Mouse (Mus musculus): ENCODE measurements at regions not wholly inside any gene's neighbourhood (a gene's known extent, or its start where the extent isn't known, plus 50 kb on each side); places are given as distances from the start of the nearest gene placed in this dataset.
"Not testable (repeated sequence)": the region's sequence is repeated elsewhere in the genome, so short reads cannot be mapped to it uniquely, and the experiment has no call there.

DNA sequence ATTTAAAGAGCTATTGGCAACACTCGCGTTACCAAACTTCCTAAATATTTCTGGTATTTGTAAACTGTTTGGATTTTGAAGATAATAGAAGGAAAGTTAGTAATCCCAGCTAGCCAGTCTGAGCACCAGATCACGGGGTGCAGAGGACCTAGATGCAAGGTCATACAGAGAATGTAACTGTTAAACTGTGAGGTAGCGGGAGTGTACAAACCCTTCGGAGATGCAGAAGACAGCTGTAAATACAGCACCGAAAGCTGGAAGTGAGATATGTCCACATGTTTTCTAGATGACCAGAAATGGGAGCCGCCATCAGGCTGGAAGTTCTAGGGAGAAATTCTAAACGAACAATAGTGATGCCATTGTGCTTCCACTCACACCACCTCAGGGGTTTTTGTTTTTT, 80.5 kb downstream of the Elovl4 start:
- peaks cover 7% of the 10 kb centered on the region for H3K27me3 ChIP-seq (ENCODE audit: control insufficient read depth, insufficient read depth, insufficient read length)
- H3ac ChIP-seq (ENCODE audit: control insufficient read depth, insufficient read length), result no peak overlapping the region
- no peaks in the 10 kb centered on the region for H3K36me3 ChIP-seq (ENCODE audit: control insufficient read depth, insufficient read depth)
- H3K4me3 ChIP-seq, result no peak overlapping the region
- H3K79me2 ChIP-seq (ENCODE audit: control insufficient read depth, insufficient read depth), result no peaks in the 10 kb centered on the region
- no peak overlapping the region for H3K4me2 ChIP-seq (ENCODE audit: low read depth)
- TF ChIP-seq MAX (IDR thresholded peaks at IDR 0.05; ENCODE audit: low read depth) (no peak), USF1 (IDR thresholded peaks at IDR 0.05; ENCODE audit: low read depth) (no peak), TCF3 (IDR thresholded peaks at IDR 0.05; ENCODE audit: insufficient read length, low read depth) (no peak), MYOD1 (IDR thresholded peaks at IDR 0.05; ENCODE audit: control insufficient read depth in 1 of 3, insufficient read length in 2 of 3, low read depth in 2 of 3) (no peak), POLR2AphosphoS2 (IDR thresholded peaks at IDR 0.05; ENCODE audit: insufficient read length, low read depth) (no peak), TCF12 (IDR thresholded peaks at IDR 0.05; ENCODE audit: insufficient read depth, poor library complexity, severe bottlenecking) (no peak), REST (IDR thresholded peaks at IDR 0.05; ENCODE audit: insufficient read depth, insufficient read length) (no peak), MYOG (IDR thresholded peaks at IDR 0.05; ENCODE audit: control insufficient read depth in 1 of 3, insufficient read depth in 1 of 3, insufficient read length in 2 of 3, low read depth in 2 of 3) (no peak), CEBPB (IDR thresholded peaks at IDR 0.05; ENCODE audit: insufficient read depth, poor library complexity, severe bottlenecking) (no peak), POLR2A (IDR thresholded peaks at IDR 0.05; ENCODE audit: insufficient read length, low read depth) (no peak), E2F4 (IDR thresholded peaks at IDR 0.05; ENCODE audit: insufficient read depth) (no peak)

GRCm38 (mm10) chr9:83720982-83721381, 85.1 kb downstream of the Elovl4 start:
- no peaks in the 10 kb centered on the region for H3K36me3 ChIP-seq (ENCODE audit: control insufficient read depth, insufficient read depth)
- no peak for TF ChIP-seq USF1 (IDR thresholded peaks at IDR 0.05; ENCODE audit: low read depth)
- TF ChIP-seq TCF12 (IDR thresholded peaks at IDR 0.05; ENCODE audit: insufficient read depth, poor library complexity, severe bottlenecking), result no peak
- no peak for TF ChIP-seq MAX (IDR thresholded peaks at IDR 0.05; ENCODE audit: low read depth)
- no peak for TF ChIP-seq POLR2AphosphoS2 (IDR thresholded peaks at IDR 0.05; ENCODE audit: insufficient read length, low read depth)
- no peak for TF ChIP-seq REST (IDR thresholded peaks at IDR 0.05; ENCODE audit: insufficient read depth, insufficient read length)
- TF ChIP-seq MYOD1 (IDR thresholded peaks at IDR 0.05; ENCODE audit: control insufficient read depth in 1 of 3, insufficient read length in 2 of 3, low read depth in 2 of 3), result no peak
- no peak for TF ChIP-seq POLR2A (IDR thresholded peaks at IDR 0.05; ENCODE audit: insufficient read length, low read depth)
- no peak for TF ChIP-seq TCF3 (IDR thresholded peaks at IDR 0.05; ENCODE audit: insufficient read length, low read depth)
- TF ChIP-seq E2F4 (IDR thresholded peaks at IDR 0.05; ENCODE audit: insufficient read depth), result no peak
- TF ChIP-seq CEBPB (IDR thresholded peaks at IDR 0.05; ENCODE audit: insufficient read depth, poor library complexity, severe bottlenecking), result no peak
- no peak for TF ChIP-seq SRF (IDR thresholded peaks at IDR 0.05; ENCODE audit: control insufficient read depth, insufficient read length, low read depth)
- TF ChIP-seq MYOG (IDR thresholded peaks at IDR 0.05; ENCODE audit: control insufficient read depth in 1 of 3, insufficient read depth in 1 of 3, insufficient read length in 2 of 3, low read depth in 2 of 3), result no peak
- H3ac ChIP-seq (ENCODE audit: control insufficient read depth, insufficient read length), result no peak overlapping the region
- no peak overlapping the region for H3K4me2 ChIP-seq (ENCODE audit: low read depth)
- H3K4me3 ChIP-seq, result no peak overlapping the region
- peaks cover 7% of the 10 kb centered on the region for H3K27me3 ChIP-seq (ENCODE audit: control insufficient read depth, insufficient read depth, insufficient read length)
- no peaks in the 10 kb centered on the region for H3K79me2 ChIP-seq (ENCODE audit: control insufficient read depth, insufficient read depth)

GRCm38 (mm10) chr9:83719811-83720210, 86.3 kb downstream of the Elovl4 start:
- Histone ChIP-seq H3K79me2 (ENCODE audit: control insufficient read depth, insufficient read depth) (no peaks in the 10 kb centered on the region), H3ac (ENCODE audit: control insufficient read depth, insufficient read length) (no peak overlapping the region), H3K36me3 (ENCODE audit: control insufficient read depth, insufficient read depth) (no peaks in the 10 kb centered on the region), H3K4me2 (ENCODE audit: low read depth) (no peak overlapping the region), H3K27me3 (ENCODE audit: control insufficient read depth, insufficient read depth, insufficient read length) (peaks cover 7% of the 10 kb centered on the region), H3K4me3 (no peak overlapping the region)
- TF ChIP-seq TCF12 (IDR thresholded peaks at IDR 0.05; ENCODE audit: insufficient read depth, poor library complexity, severe bottlenecking) (no peak), POLR2AphosphoS2 (IDR thresholded peaks at IDR 0.05; ENCODE audit: insufficient read length, low read depth) (no peak), E2F4 (IDR thresholded peaks at IDR 0.05; ENCODE audit: insufficient read depth) (no peak), REST (IDR thresholded peaks at IDR 0.05; ENCODE audit: insufficient read depth, insufficient read length) (no peak), CEBPB (IDR thresholded peaks at IDR 0.05; ENCODE audit: insufficient read depth, poor library complexity, severe bottlenecking) (no peak), TCF3 (IDR thresholded peaks at IDR 0.05; ENCODE audit: insufficient read length, low read depth) (no peak), MAX (IDR thresholded peaks at IDR 0.05; ENCODE audit: low read depth) (no peak), MYOD1 (IDR thresholded peaks at IDR 0.05; ENCODE audit: control insufficient read depth in 1 of 3, insufficient read length in 2 of 3, low read depth in 2 of 3) (no peak)

DNA sequence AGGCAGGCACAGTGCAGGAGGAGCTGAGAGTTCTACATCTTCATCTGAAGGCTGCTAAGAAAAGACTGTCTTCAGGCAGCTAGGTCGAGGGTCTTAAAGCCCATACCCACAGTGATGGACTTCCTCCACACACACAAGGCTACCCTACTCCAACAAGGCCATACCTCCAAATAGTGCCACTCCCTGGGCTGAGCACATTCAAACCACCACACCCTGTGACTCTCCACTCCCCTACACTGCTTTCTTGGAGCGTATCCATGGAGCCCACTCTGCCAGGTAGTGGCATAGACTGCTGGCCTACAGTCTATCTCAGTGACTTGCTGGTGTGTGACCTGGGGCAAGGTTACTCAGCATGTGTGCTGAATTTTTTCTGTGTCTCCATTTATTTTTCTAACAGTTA, 88.0 kb downstream of the Elovl4 start:
- not testable (repeated sequence) for H3K4me2 ChIP-seq (ENCODE audit: low read depth); H3K4me3 ChIP-seq; H3K79me2 ChIP-seq (ENCODE audit: control insufficient read depth, insufficient read depth); H3K27me3 ChIP-seq (ENCODE audit: control insufficient read depth, insufficient read depth, insufficient read length); H3K36me3 ChIP-seq (ENCODE audit: control insufficient read depth, insufficient read depth); H3ac ChIP-seq (ENCODE audit: control insufficient read depth, insufficient read length)

DNA sequence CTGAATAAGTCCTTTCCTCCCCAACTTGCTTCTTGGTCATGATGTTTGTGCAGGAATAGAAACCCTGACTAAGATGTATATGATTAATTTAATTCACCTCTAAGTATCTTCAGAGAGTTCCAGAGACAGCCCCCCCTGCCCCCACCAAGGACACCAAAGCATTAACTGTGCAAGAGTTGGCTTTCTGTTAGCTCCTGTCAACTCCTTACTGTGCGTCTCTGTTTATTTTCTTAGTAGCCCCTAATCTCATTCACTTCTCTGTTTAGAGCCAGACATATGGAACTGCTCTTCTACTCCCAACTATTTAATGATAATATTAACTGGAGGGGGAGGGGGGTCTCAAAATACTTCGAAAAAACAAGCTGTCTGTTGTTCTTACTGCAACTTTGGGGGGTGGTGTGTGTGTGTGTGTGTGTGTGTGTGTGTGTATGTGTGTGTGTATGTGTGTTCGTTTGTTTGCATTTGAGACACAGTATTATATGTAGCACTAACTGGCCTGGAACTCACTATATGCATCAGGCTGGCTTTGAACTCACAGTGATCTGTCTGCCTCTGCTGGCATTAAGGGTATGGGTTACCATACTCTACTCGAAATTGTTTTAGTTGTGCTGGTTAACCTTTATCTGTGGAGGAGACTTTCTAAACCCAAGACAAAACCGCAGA, 89.8 kb downstream of the Elovl4 start:
- Histone ChIP-seq H3K4me2 (ENCODE audit: low read depth) (no peak overlapping the region), H3K36me3 (ENCODE audit: control insufficient read depth, insufficient read depth) (no peaks in the 10 kb centered on the region), H3ac (ENCODE audit: control insufficient read depth, insufficient read length) (no peak overlapping the region), H3K4me3 (no peak overlapping the region), H3K27me3 (ENCODE audit: control insufficient read depth, insufficient read depth, insufficient read length) (no peaks in the 10 kb centered on the region), H3K79me2 (ENCODE audit: control insufficient read depth, insufficient read depth) (no peaks in the 10 kb centered on the region)
- TF ChIP-seq POLR2AphosphoS2 (IDR thresholded peaks at IDR 0.05; ENCODE audit: insufficient read length, low read depth) (no peak), MAX (IDR thresholded peaks at IDR 0.05; ENCODE audit: low read depth) (no peak)

Data from myocyte (in vitro differentiated cells).